In the genomic region with DNA sequence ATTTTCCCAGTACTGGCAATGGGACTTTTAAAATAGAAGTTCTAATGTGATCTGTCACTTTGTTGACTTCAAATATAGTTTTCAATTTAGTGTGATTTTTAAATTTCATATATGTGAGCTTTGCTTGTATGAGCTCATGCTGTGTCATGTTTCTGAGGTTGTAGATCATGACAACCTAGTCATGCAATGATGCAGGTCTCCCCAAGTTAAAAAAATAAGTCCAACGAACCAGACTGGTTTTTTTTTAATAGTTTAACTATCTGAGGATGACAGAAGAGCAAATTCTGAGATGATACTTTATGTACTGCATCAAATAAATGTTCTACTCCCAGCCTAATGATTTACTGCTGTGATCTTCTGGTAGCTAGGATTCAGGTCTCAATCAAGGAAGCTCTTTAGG, we compare ENCODE assay signal across 16 mouse cellular contexts.
"Had no signal": no experiment of that assay in that cellular context is flagged by ENCODE, and none has a peak within 500 bp of the region (broad histone marks: within the 10 kb centered on the region; RNA-seq: fewer than 3 reads in every experiment).

No protein-coding gene starts in this region.

- H3K4me1 ChIP-seq: intestine, embryonic 15.5 days had no signal

- H3K4me2 ChIP-seq: intestine, embryonic 15.5 days; kidney, embryonic 15.5 days; liver, embryonic 15.5 days; midbrain, embryonic 13.5 days; neural tube, embryonic 15.5 days had no signal

- H3K27ac ChIP-seq: intestine, embryonic 15.5 days; kidney, embryonic 15.5 days; left cerebral cortex, adult 2 months; liver, embryonic 15.5 days; midbrain, embryonic 10.5 days; midbrain, embryonic 13.5 days had no signal

- DNase-seq: kidney, adult 11 months; kidney, adult 8-10 months; kidney, postnatal 10 days; kidney, postnatal 36 days; layer of hippocampus, postnatal 36 days; lung, postnatal 36 days; thymus, postnatal 25 days had no signal

- H3K4me3 ChIP-seq: intestine, embryonic 15.5 days; kidney, embryonic 15.5 days; left cerebral cortex, adult 2 months; liver, embryonic 15.5 days; megakaryocyte, embryonic 14.5 days; midbrain, embryonic 10.5 days; midbrain, embryonic 13.5 days; myocyte; neural tube, embryonic 15.5 days had no signal

- H3K9me3 ChIP-seq: intestine, embryonic 15.5 days; kidney, embryonic 15.5 days; liver, embryonic 15.5 days; megakaryocyte, embryonic 14.5 days; midbrain, embryonic 10.5 days; midbrain, embryonic 13.5 days; neural tube, embryonic 15.5 days had no signal

- H3K9ac ChIP-seq: intestine, embryonic 15.5 days; kidney, embryonic 15.5 days; liver, embryonic 15.5 days; midbrain, embryonic 13.5 days; neural tube, embryonic 15.5 days had no signal

- H3K27me3 ChIP-seq: intestine, embryonic 15.5 days; kidney, embryonic 15.5 days; liver, embryonic 15.5 days; megakaryocyte, embryonic 14.5 days; midbrain, embryonic 13.5 days; neural tube, embryonic 15.5 days had no signal

- H3K36me3 ChIP-seq: intestine, embryonic 15.5 days; kidney, embryonic 15.5 days; liver, embryonic 15.5 days; midbrain, embryonic 10.5 days; midbrain, embryonic 13.5 days; neural tube, embryonic 15.5 days had no signal
